Mouse (Mus musculus): ENCODE results near the gene Gabarap. TPM values are rescaled to one million over a fixed set of nuclear protein-coding genes. Genes with fewer than 3 reads are reported as not detected.

Gabarap gene
- polyA plus RNA-seq, 1 experiment from 2014 or later: 463 TPM

- no peak for ATAC-seq (ENCODE audit: insufficient number of reproducible peaks, insufficient read depth, low FRiP score, low TSS enrichment)
- H3K27me3 ChIP-seq: no peaks in the 10 kb centered on the region
- 89% methylated on average over 10 of the region's 10 CpGs for WGBS
- H3K36me3 ChIP-seq: peaks cover 45% of the 10 kb centered on the region
- H3K9me3 ChIP-seq: no peaks in the 10 kb centered on the region
- H3K4me3 ChIP-seq: peak overlapping the region; percentile 77
- H3K4me2 ChIP-seq (replicated peaks): peak overlapping the region; percentile 66
- peaks cover 9% of the 10 kb centered on the region for H3K4me1 ChIP-seq
- H3K27ac ChIP-seq: no peak overlapping the region
- H3K9ac ChIP-seq: peak overlapping the region; percentile 87; the same call in 1 of the 2 replicates
Measured at GRCm38 (mm10) chr11:69992396-69992795, 1.5 kb downstream of the Gabarap start.

GRCm38 (mm10) chr11:69992932-69993331, 2.0 kb downstream of the Gabarap start:
- ATAC-seq (ENCODE audit: insufficient number of reproducible peaks, insufficient read depth, low FRiP score, low TSS enrichment): no peak
- Histone ChIP-seq H3K27ac (no peak overlapping the region), H3K4me1 (peaks cover 15% of the 10 kb centered on the region), H3K9me3 (no peaks in the 10 kb centered on the region), H3K4me2 (replicated peaks) (peak overlapping the region; percentile 66; the same call in 1 of the 2 replicates), H3K27me3 (no peaks in the 10 kb centered on the region), H3K4me3 (peak overlapping the region; percentile 77; the same call in 1 of the 2 replicates), H3K9ac (0 out of 2 replicates have a peak overlapping the region, but pooled peaks have one; percentile 87), H3K36me3 (peaks cover 44% of the 10 kb centered on the region)
- WGBS: 97% methylated on average over 3 of the region's 3 CpGs

- H3K36me3 ChIP-seq: peaks cover 44% of the 10 kb centered on the region
- no peak overlapping the region for H3K9ac ChIP-seq
- H3K27ac ChIP-seq: 0 out of 2 replicates have a peak overlapping the region, but pooled peaks have one; percentile 23
- ATAC-seq (ENCODE audit: insufficient number of reproducible peaks, insufficient read depth, low FRiP score, low TSS enrichment): no peak
- WGBS: 85% methylated on average over 11 of the region's 11 CpGs
- peak overlapping the region; percentile 51 for H3K4me2 ChIP-seq (replicated peaks)
- no peaks in the 10 kb centered on the region for H3K9me3 ChIP-seq
- no peaks in the 10 kb centered on the region for H3K27me3 ChIP-seq
- H3K4me1 ChIP-seq: peaks cover 19% of the 10 kb centered on the region
- H3K4me3 ChIP-seq: peak overlapping the region; percentile 81; the same call in 1 of the 2 replicates
Measured at GRCm38 (mm10) chr11:69994401-69995090, 3.6 kb downstream of the Gabarap start.

- Histone ChIP-seq H3K9me3 (no peaks in the 10 kb centered on the region), H3K4me3 (peak within 1 kb of the TSS; percentile 81), H3K9ac (peak within 1 kb of the TSS; percentile 95), H3K4me1 (peaks cover 22% of the 10 kb centered on the region), H3K27ac (peak within 1 kb of the TSS; percentile 99), H3K27me3 (no peaks in the 10 kb centered on the region), H3K36me3 (peaks cover 42% of the 10 kb centered on the region), H3K4me2 (replicated peaks) (peak within 1 kb of the TSS; percentile 51)
- under 1% methylated on average over 36 of the region's 36 CpGs for WGBS
- peak; percentile 82 for ATAC-seq (ENCODE audit: insufficient number of reproducible peaks, insufficient read depth, low FRiP score, low TSS enrichment)
Measured at GRCm38 (mm10) chr11:69995391-69995960, 4.5 kb downstream of the Gabarap start, which contains the start of gene Phf23. Gene Phf23, plus strand, starts transcription at chr11:69995777.

GRCm38 (mm10) chr11:69996161-69997061, 5.5 kb downstream of the Gabarap start:
- Histone ChIP-seq H3K36me3 (peaks cover 42% of the 10 kb centered on the region), H3K27me3 (no peaks in the 10 kb centered on the region), H3K9me3 (no peaks in the 10 kb centered on the region), H3K9ac (peak overlapping the region; percentile 95), H3K4me2 (replicated peaks) (peak overlapping the region; percentile 51), H3K4me1 (peaks cover 22% of the 10 kb centered on the region), H3K27ac (peak overlapping the region; percentile 99), H3K4me3 (peak overlapping the region; percentile 81)
- 1% methylated on average over 60 of the region's 66 CpGs for WGBS
- ATAC-seq (ENCODE audit: insufficient number of reproducible peaks, insufficient read depth, low FRiP score, low TSS enrichment): peak; percentile 0; the same call in 1 of the 2 replicates

GRCm38 (mm10) chr11:69997070-69997509, 6.1 kb downstream of the Gabarap start:
- WGBS: under 1% methylated on average over 38 of the region's 44 CpGs
- Histone ChIP-seq H3K27me3 (no peaks in the 10 kb centered on the region), H3K27ac (peak overlapping the region; percentile 99), H3K4me2 (replicated peaks) (peak overlapping the region; percentile 51), H3K9ac (peak overlapping the region; percentile 95), H3K9me3 (no peaks in the 10 kb centered on the region), H3K36me3 (peaks cover 42% of the 10 kb centered on the region), H3K4me1 (peaks cover 29% of the 10 kb centered on the region), H3K4me3 (peak overlapping the region; percentile 81)
- peak; percentile 18 for ATAC-seq (ENCODE audit: insufficient number of reproducible peaks, insufficient read depth, low FRiP score, low TSS enrichment)

- Histone ChIP-seq H3K27ac (0 out of 2 replicates have a peak overlapping the region, but pooled peaks have one; percentile 41), H3K4me3 (0 out of 2 replicates have a peak overlapping the region, but pooled peaks have one; percentile 81), H3K9ac (peak overlapping the region; percentile 43; the same call in 1 of the 2 replicates), H3K27me3 (no peaks in the 10 kb centered on the region), H3K4me1 (peaks cover 39% of the 10 kb centered on the region), H3K36me3 (peaks cover 35% of the 10 kb centered on the region), H3K9me3 (no peaks in the 10 kb centered on the region), H3K4me2 (replicated peaks) (no peak overlapping the region)
- no peak for ATAC-seq (ENCODE audit: insufficient number of reproducible peaks, insufficient read depth, low FRiP score, low TSS enrichment)
- WGBS: 94% methylated on average over 27 of the region's 27 CpGs
Measured at GRCm38 (mm10) chr11:69998567-69999491, 7.9 kb downstream of the Gabarap start.

- peak overlapping the region; percentile 81; the same call in 1 of the 2 replicates for H3K4me3 ChIP-seq
- ATAC-seq (ENCODE audit: insufficient number of reproducible peaks, insufficient read depth, low FRiP score, low TSS enrichment): no peak
Measured at GRCm38 (mm10) chr11:69999666-70000065, 8.7 kb downstream of the Gabarap start.

GRCm38 (mm10) chr11:70000396-70000898, 9.5 kb downstream of the Gabarap start, which contains the start of gene Dvl2:
Gene Dvl2, plus strand, starts transcription at chr11:70000595.
- WGBS: under 1% methylated on average over 47 of the region's 48 CpGs

More at GRCm38 (mm10) chr11:69999666-70000065, 8.7 kb downstream of the Gabarap start:
- 85% methylated on average over 8 of the region's 8 CpGs for WGBS
- Histone ChIP-seq H3K27me3 (no peaks in the 10 kb centered on the region), H3K9me3 (no peaks in the 10 kb centered on the region), H3K9ac (no peak overlapping the region), H3K27ac (peak overlapping the region; percentile 70; the same call in 1 of the 2 replicates), H3K4me2 (replicated peaks) (peak overlapping the region; percentile 37; the same call in 1 of the 2 replicates), H3K4me1 (peaks cover 39% of the 10 kb centered on the region), H3K36me3 (peaks cover 30% of the 10 kb centered on the region)

GRCm38 (mm10) chr11:70001159-70001558, 10.2 kb downstream of the Gabarap start:
- peaks cover 39% of the 10 kb centered on the region for H3K4me1 ChIP-seq
- peak overlapping the region; percentile 93 for H3K4me2 ChIP-seq (replicated peaks)
- ATAC-seq (ENCODE audit: insufficient number of reproducible peaks, insufficient read depth, low FRiP score, low TSS enrichment): no peak
- peak overlapping the region; percentile 98 for H3K27ac ChIP-seq
- H3K9ac ChIP-seq: peak overlapping the region; percentile 72
- no peaks in the 10 kb centered on the region for H3K27me3 ChIP-seq
- H3K36me3 ChIP-seq: peaks cover 43% of the 10 kb centered on the region
- H3K4me3 ChIP-seq: peak overlapping the region; percentile 81
- no peaks in the 10 kb centered on the region for H3K9me3 ChIP-seq
- WGBS: 12% methylated on average over 8 of the region's 8 CpGs

More at GRCm38 (mm10) chr11:70000396-70000898, 9.5 kb downstream of the Gabarap start, which contains the start of gene Dvl2:
- peak; percentile 65 for ATAC-seq (ENCODE audit: insufficient number of reproducible peaks, insufficient read depth, low FRiP score, low TSS enrichment)
- Histone ChIP-seq H3K4me3 (peak within 1 kb of the TSS; percentile 81), H3K4me1 (peaks cover 39% of the 10 kb centered on the region), H3K4me2 (replicated peaks) (peak within 1 kb of the TSS; percentile 93), H3K27me3 (no peaks in the 10 kb centered on the region), H3K36me3 (peaks cover 36% of the 10 kb centered on the region), H3K9ac (peak within 1 kb of the TSS; percentile 72), H3K9me3 (no peaks in the 10 kb centered on the region), H3K27ac (peak within 1 kb of the TSS; percentile 98)
